Mouse (Mus musculus): ENCODE results near the gene Rere.

DNA sequence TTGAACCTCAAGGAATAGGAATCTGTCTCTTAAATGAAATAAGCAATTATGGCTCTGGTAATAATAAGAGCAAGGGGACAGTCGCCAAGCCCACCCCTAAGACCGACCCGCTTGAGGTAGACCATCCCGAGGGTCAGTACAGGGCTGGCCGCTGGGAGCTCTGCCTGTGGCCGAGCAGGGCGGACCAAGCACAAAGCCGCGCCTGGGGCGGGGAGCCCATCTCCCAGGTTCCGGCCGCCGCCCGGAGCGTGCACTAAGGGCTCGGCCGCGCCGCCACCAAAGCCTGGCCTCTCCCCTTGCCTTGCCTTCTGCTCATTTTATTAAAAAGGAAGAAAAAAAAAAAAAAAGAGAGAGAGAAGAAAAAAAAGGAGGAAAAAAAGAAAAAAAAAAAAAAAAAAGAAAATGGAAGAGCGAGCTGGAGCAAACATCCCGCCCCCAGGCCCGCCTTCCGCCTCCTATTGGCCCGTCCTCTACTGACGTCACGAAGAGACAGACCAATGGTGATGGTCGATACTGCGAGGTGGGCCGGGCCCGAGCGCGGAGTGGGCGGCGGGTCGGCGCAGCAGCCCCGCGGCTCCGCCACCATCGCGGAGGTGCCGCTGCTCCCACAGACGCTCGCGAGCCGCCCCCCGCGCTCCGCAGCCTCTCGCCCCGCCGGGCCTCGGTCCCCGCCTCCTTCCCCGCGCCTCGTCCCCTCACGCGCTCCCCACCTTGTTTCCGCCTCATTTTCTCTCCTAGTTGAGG is at the start of gene Rere:
- peak; percentile 42; the same call in 1 of the 2 replicates for TF ChIP-seq CTCF (IDR thresholded peaks at IDR 0.05)
- TF ChIP-seq EP300 (IDR thresholded peaks at IDR 0.05), result no peak

Measured in lung, postnatal 0 days (tissue).